Mouse (Mus musculus) left cerebral cortex, postnatal 25 days (tissue): ENCODE measurements around the gene Dnm3. TPM values are rescaled to one million over a fixed set of nuclear protein-coding genes. Genes with fewer than 3 reads are reported as not detected.
A peak's percentile ranks its signal among the peaks of the same experiment; 100 is the strongest.

ENCODE experiments used
- DNase-seq, 2 experiments: peaks; one replicate each; pipeline ENCODE4 v3.0.0; 2022; ENCODE audit warnings: low spot score in 2 of 2, mixed read lengths in 1 of 2
- intact Hi-C: fragments of 180-260 bp; cut with DNase I; formaldehyde crosslinking; loops from one replicate; pipeline ENCODE4 v1.15.1; 2025
- total RNA-seq, 2 experiments: library from RNA; stranded (reverse); gene quantifications; 2 replicates each; pipeline ENCODE4 v1.2.3; 2021

Dnm3 gene
- total RNA-seq, 2 experiments from 2014 or later, result 87.6 to 94.1 TPM

DNA sequence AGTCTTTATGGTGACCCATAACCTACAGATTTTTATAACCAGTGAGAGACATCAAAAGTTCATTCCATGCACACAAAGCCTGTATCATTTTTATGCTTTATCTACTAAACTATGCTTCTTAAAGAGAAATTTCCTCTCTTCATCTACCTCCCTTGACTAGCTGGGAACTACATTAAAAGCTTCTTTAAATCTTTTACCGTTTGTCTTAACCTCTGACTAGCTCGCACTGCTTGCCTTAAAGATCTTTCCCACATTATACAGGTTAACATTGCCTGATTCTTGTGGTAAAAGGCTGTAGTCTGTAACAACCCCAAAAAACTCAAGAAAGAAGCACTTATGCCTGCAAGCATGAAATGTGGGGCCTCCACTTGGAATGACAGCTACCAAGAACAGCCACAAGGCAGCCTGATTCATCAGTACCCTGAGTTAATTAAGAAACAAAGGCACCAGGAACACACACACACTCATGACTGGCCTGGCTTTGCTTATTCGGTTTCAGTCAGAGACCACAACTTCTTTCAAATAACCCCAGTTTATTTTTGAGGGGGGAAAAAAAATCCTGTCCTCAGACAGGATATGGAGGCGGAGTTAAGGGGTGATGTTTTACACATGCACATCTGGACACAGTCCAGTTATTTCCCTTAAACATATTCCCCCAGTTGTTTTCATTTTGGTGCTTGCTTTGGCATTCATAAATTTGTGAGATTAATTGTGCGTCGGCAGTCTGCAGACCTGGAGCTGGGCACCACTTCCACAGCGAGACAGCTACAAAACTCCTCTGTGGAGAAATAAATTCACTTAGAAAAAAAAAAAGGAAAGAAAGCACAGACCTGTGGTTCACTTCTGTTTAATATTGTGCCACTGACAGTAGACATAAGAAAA, 291.1 kb downstream of the Dnm3 start:
- no peak for DNase-seq
- intact Hi-C loops, result no loop called here

DNA sequence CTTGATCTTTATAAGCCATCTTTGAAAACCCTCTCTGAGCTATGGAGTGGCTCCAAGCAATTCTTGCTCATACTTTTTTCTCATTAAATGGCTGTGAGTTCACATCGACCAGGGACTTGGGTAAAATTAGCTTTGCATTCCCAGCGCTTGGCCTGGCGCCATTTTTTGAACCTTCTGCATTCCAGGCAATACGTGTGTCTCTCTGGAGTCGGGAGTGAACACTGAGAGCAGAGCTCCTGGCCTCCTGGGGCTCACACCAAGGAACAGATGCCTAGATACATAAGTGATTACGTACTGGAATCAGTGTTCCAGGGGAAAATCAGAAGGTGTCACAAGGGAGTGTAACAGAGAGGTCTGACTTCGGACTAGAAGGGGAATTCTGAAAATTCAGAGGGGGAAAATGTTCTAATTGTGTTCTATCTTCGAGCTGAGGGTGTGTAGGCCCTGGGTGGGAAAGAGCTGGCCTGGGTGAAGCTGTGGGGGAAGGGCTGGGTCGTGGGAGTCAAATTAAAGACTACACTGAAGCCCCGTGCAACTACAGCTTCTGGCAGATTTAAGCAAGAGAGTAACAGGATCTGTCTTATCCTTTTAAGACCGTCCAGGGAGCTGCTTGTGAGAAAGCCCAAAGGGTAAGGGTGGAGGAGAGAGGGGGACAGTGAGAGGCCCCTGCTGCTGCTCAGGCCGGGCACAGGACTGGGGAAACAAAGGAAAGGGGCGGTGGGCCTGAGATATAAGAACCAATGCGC, 293.7 kb downstream of the Dnm3 start:
- intact Hi-C loops, result no loop called here
- DNase-seq, result peak in 1 of 2 experiments; percentile 12

DNA sequence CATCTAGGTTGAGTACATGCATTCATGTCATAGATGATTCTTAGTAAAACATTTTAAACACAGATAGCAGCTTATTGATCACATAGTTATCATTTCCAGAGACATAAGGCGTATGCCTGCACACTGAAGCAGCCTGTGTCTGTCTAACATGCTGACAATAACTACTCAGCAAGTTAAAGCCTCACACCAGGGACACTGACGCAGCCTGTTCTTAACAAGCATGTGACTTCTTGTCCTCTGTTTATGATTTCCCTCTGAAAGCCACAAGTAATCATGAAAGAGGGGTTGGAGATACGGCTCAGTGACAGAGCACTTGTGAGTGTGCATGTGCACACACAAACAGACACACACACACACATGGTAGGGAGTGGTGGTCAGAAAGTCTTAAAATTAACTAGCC, 294.4 kb downstream of the Dnm3 start:
- no peak for DNase-seq
- intact Hi-C loops, result no loop called here

DNA sequence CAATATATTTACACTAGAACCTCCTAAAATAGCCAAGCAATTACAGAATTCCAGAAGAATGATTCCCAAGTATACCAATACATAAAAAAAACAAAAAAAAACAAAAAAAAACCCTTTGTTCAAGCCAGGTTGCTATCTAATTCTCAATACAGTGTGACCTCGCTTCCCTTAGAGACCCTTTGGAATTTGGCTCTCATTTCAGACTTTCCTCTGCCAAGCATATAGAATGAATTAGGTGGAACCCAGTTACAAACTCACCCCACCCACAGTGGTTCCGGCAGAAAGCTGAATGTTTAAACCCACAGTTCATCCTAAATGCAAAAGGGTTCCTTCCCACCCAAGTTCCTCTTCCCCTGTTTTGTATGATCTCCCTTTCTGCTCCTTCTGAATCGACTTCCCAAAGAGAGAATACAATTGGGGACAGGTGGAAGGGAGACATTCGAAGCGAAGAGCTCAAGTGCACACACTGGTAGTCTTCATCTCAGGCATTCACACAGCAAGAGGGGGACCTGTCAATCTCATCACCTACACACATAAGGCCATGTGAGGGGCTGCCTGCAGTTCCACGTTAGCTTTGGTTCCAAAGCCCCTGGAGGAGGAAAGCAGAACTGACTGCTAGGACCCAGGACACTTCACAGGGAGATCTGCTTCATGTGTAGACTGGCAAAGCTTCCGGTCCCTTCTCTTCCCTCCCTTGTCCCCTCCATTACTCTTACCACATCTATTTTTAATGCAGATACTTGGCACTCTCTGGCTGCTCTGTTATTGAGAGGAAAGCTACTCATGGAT, 296.5 kb downstream of the Dnm3 start:
- no peak for DNase-seq
- intact Hi-C loops, result no loop called here

DNA sequence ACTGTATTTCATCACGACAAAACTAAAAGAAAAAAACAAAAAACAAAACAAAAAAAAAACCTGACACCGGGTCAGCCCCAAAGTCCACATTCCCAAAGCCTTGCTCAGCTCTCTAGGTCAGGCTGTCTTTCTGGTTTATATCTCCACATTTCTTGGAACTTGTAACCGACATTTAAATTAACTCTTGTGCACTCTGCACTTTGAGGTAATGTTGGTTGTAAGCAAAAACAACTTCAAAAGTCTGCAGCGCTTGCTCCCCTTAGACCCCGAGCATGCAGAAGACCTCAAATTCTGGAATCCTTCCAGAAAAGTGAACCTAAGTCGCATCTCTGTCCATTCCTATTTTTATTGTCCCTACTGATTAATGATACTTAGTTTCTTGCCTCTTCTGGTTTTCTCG, 297.4 kb downstream of the Dnm3 start:
- intact Hi-C loops, result no loop called here

DNA sequence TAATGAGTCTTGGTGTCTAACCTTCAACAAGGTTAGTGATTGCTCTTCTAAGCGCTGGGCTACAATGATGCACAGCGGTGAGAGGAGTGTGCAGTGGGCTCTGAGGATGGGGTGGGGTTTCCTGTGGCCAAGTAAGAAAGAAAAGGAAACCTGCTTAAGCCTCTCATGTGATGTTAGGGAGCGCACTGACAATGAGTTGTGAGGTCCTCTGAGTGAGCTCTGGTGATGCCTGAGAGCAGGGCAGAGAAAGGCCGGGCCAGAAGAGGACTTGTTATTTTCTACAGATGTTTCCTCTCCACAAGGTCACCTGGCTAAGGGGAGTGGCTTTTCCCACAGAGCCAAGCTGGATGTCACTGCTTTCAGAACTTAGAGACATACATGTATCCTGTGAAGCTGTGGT, 298.4 kb downstream of the Dnm3 start:
- DNase-seq, result no peak

More for the DNA sequence above, 297.4 kb downstream of the Dnm3 start:
- DNase-seq, result no peak

DNA sequence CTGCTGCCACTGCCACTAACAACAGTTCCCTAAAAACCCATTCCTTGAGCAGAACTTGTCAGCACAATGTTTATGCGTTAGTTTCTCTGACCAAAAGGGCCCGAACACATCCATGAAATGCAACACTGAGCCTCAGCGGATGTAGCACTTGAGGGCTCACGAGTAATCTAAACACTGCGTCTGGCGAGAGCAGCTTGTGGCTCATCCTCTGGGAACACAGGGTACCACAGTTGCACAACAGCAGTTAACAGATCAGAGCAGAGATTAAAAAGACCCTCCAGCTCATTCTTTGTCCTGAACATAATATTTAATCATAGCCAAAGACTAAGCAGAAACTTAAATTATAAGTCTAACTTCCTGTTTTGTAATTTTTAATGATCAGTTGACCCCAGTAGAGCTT, 305.0 kb downstream of the Dnm3 start:
- DNase-seq, result no peak
- intact Hi-C loops, result no loop called here

More for the DNA sequence above, 298.4 kb downstream of the Dnm3 start:
- intact Hi-C loops, result no loop called here

DNA sequence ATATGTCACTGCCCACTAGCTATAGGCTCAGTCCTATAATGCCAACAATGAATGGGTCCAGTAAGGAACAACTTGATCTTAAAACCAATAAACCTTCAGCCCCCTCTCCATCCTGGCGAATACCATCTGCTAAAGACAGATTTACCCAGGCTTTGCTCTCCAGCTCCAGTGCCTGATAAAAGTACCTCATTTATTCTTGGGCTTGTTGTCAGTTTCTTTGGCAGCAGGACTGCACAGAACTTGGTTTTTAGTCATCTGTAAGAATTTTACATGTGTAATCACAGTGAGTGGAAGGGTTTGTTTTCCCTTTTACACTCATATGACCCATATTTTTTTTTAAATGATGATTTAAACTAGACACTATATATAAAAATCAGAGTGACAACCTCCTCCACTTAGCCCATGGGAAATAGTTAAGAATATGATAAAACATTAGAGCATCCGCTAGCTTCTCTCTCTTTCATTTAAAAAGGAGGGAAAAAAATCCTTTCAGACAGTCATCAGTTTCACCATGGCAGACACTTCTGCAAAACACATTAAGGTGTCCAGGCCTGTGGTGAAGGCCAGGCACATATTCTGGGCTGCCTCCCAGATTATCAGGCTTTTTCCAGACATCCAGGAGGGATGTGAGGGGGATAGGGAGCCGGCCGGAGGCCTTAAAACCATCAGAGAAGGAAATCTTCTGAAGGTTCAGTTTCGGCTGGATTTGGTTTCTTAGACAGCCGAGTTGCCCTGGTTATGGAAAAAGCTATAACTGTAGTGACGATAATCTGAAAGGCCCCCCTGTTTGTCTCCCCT, 313.9 kb downstream of the Dnm3 start:
- DNase-seq, result peak in 1 of 2 experiments; percentile 75
- intact Hi-C loops, result loop anchor here (5.0 kb wide), 1 partner anchor 148 kb away; no protein-coding TSS in a partner anchor

DNA sequence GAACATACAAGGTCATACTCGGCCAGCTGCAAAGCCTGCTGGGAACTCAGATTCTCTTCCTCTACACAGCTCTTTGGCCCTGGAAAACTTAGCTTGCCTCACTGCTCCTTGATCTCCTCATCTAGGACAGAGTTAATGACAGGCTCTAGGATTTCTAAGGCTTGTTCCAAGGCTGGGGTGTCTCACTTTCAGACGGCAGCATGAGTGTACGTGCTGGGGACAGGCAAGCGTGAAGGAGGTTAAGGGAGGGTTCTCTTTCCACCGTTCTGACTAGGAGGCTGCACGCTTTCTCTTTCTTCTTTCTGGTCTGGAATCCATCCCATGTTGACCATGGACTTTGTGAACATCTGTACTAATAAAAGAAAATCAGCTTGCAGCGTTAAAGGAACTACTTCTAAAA, 315.2 kb downstream of the Dnm3 start:
- intact Hi-C loops, result loop anchor here (5.0 kb wide), 1 partner anchor 150 kb away; no protein-coding TSS in a partner anchor

DNA sequence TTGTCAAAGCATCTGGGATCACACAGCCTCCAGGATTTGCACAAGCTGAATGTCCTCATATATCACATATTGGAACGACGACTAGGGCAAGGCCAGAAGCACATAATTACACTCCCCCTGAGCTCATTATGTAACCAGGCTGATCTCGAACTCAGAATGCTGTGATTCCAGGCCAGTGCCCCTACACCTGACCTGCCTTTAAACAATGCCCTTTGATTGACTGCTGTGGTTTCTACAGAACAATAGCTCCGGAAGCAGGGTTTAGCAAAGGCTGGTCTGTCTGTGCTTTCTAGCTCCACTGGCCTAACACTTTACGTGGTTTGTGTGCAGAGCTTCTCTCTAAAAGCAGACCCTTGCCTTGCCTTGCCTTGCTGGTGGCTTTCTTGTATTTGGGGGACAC, 315.6 kb downstream of the Dnm3 start:
- no peak for DNase-seq
- intact Hi-C loops, result loop anchor here (5.0 kb wide), 1 partner anchor 150 kb away; no protein-coding TSS in a partner anchor

More for the DNA sequence above, 315.2 kb downstream of the Dnm3 start:
- no peak for DNase-seq

DNA sequence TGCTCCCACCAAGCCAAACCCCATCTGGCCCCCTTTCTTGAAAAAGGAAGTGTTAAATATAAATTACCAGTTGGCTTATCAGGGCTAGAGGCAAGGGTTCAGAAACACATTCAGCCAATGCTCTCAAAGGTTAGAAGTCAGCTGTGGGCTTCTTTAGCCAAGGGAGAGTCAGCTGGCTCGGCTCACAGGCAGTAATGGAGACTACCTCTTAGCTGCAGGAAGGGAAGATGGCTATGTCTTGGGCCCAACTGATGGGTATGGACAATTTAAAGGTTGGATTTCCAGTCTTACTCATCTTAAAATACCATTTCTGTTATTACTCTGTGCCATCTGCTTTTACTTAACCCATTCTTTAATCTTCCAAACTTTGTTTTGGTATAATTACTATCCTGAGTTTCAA, 317.1 kb downstream of the Dnm3 start:
- DNase-seq, result no peak
- intact Hi-C loops, result loop anchor here (5.0 kb wide), 1 partner anchor 152 kb away; no protein-coding TSS in a partner anchor

DNA sequence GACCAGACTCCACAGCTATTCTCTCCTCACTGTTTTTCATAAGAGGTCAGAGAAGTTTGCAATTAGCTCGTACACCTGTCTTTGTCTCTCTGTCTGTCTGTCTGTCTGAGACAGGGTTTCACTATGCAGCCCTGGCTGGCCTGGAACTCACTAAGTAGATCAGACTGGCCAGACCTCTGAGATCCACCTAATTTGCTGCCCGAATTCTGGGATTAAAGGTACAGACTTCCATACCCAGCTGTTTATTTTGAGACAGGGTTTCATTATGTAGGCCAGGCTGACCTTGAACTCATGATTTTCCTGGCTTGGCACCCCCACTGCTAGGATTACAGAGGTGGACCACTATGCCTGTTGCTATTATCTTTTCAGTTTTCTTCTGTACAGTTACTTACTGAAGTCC, 319.3 kb downstream of the Dnm3 start:
- intact Hi-C loops, result no loop called here
- DNase-seq, result no peak

DNA sequence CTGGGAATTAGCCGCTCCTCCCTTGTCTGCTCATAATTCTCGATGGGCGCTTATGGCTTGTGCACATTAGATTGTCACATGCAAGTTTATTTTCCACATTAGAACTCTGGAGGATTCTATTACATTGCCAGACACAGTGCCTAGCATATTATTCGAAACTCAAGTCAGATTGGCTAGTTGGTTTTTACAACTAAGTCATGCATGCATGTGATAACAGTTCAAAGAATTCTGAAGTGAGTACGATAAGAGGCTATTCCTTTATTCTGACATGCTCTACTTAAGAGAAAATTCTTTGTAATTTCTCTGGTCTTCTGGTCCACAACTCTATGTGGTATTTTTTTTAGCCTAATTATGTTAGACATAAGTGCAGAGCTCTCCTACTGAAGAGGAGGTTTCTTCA, 320.2 kb downstream of the Dnm3 start:
- intact Hi-C loops, result no loop called here
- no peak for DNase-seq

DNA sequence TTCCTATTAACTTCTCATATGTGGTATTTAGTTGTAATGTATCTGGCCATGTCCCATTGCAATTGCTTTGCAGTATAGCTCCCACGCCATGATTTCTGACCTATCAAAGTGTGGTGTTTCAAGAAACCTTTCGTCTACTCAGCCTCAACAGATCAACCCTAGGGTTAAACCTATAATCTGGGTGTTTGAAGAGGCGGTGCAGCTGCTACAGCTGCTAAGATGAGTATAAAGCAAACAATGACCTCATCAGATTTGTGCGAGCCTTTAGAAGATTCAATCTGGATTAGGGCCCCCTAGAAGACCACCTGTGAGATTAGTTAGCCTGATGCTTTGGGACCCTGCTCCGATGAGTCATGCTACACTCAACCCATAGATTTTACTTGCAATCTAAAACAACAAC, 321.0 kb downstream of the Dnm3 start:
- intact Hi-C loops, result no loop called here

DNA sequence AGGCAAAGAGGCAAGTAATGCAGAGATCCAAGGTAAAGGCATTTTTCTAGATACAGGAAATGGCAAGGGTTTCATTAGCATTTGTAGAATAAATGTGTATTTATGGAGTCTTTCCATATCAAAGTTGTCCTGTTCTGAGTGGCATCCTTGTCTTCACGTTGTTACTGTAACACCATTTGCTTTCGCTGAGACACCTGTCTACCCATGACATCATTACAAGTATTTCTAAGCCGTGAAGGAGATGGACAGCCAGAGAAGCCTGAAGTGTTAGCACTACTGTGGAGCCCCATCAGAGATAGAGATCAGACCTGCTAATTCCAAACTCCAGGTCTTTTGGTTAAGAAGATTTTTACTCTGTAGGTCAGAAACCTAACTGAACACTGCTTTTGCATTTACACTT, 322.3 kb downstream of the Dnm3 start:
- intact Hi-C loops, result no loop called here

More for the DNA sequence above, 321.0 kb downstream of the Dnm3 start:
- DNase-seq, result no peak

DNA sequence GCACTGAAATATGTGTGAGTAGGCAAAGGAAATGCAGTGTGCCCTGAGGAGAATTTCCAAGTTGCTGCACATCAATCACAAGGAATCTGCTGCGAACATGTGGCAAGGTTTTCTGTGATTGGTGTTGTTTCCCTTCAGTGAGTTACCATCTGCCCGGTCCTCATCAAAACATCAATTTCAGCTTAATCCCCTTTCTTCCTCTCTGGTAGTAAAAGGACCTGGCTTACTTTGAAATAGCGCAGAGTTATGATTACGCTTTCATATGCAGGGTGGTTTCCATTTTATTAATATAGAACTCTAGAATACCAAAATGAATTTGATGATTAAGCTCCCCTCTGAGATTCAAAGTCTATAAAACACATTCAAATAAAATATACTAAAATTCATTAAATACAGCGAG, 324.7 kb downstream of the Dnm3 start:
- intact Hi-C loops, result no loop called here
- DNase-seq, result no peak

More for the DNA sequence above, 322.3 kb downstream of the Dnm3 start:
- no peak for DNase-seq

DNA sequence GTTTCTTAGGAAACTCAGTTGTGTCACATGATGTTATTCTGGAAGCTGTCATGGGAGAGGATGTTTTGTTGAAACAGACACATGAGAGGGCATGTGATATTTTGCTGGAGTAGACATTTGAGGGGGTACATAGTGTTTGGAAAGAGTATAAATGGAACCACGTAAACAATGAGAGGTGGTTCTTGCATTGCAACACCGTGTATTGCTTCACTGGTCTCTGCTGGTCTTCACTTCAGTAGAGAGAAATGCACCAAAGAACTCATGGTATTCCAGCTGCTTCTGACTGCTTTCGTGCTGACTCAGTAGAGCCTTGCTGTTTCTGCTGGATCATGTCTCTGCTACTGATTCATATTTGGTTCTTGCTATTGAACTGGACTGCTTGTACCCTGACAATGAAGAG, 328.1 kb downstream of the Dnm3 start:
- DNase-seq, result no peak
- intact Hi-C loops, result no loop called here

DNA sequence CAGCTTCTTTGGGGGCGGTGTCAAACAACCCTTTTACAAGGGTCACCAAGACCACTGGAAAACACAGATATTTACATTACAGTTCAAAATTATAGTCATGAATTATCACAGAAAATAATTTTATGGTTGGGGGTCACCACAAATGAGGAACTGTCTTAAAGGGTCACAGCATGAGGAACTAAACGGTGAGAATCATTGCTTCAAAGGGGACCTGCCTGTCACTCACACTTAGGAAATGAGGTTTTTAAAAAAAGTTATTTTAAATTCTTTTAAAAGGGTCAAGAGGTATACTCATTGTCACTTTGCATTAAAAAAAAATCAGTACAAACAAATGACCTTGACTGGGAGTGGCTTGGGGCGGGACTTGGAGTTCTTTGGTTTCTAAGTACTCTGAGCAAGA, 330.3 kb downstream of the Dnm3 start:
- DNase-seq, result no peak
- intact Hi-C loops, result no loop called here

DNA sequence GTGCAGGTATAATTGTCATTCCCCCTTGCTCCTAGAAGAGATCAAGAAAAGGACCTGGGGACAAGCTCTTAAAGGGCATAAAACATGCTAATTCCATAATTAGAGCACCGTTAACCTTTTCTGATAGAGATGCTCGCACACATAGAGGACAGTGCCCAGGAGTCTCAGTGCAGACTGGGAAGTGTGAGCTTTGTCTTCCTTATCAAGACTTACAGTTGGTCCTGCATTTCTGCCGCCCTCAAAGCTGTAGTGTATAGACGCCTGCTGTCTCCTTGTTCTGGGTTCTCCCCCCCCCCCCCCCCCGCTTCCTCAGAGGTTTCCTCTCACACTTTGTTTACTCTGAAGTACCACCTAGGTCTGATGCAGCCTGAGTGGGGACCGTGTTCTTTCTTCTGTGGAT, 332.1 kb downstream of the Dnm3 start:
- intact Hi-C loops, result no loop called here

More for the DNA sequence above, 332.1 kb downstream of the Dnm3 start:
- DNase-seq, result no peak
